Mouse (Mus musculus) liver, embryonic 14.5 days (tissue): ENCODE data around the gene Nek9.

ENCODE experiments used
- CTCF ChIP-seq: IDR thresholded peaks from 2 replicates; pipeline ENCODE4 v1.5.1; 2016; ENCODE audit warnings: antibody characterized with exemption, low read depth, control low read depth
- EP300 ChIP-seq: IDR thresholded peaks from 2 replicates; pipeline ENCODE4 v1.6.1; 2016; ENCODE audit warnings: antibody characterized with exemption, low read depth

GRCm38 (mm10) chr12:85252083-85252482 lies 87.1 kb downstream of the Nek9 start:
- TF ChIP-seq CTCF (no peak), EP300 (no peak)
